Mouse (Mus musculus) spleen, postnatal 36 days (tissue): ENCODE measurements around the gene Gm42878.
"Not testable (repeated sequence)": the region's sequence is repeated elsewhere in the genome, so short reads cannot be mapped to it uniquely, and the experiment has no call there.

Source experiments
- DNase-seq, 2 experiments: peaks; one replicate each; pipeline ENCODE4 v3.0.0; 2022; ENCODE audit warnings: low spot score in 2 of 2, mixed read lengths in 1 of 2

The Gm42878 gene

GRCm38 (mm10) chr5:121564468-121564895 is 19.2 kb upstream of the Gm42878 start:
- DNase-seq: peak; percentile 86 to 89

GRCm38 (mm10) chr5:121562436-121562835 is 17.2 kb upstream of the Gm42878 start:
- DNase-seq: no peak

- no peak for DNase-seq
Observed at GRCm38 (mm10) chr5:121549196-121549595, 3.9 kb upstream of the Gm42878 start.

GRCm38 (mm10) chr5:121547084-121547483 is 1.8 kb upstream of the Gm42878 start:
- peak in 1 of 2 experiments; percentile 13 for DNase-seq

GRCm38 (mm10) chr5:121546530-121546895 is 1.2 kb upstream of the Gm42878 start:
- peak; percentile 21 to 49 for DNase-seq

GRCm38 (mm10) chr5:121545793-121546529 is 679 bp upstream of the Gm42878 start, which contains the start of gene Mapkapk5:
Gene Mapkapk5 (minus strand): TSS chr5:121545905.
- peak; percentile 92 to 95 for DNase-seq

GRCm38 (mm10) chr5:121543370-121543769 is 1.9 kb downstream of the Gm42878 start:
- no peak for DNase-seq

- DNase-seq: no peak
Observed at GRCm38 (mm10) chr5:121541235-121541634, 4.0 kb downstream of the Gm42878 start.

- no peak for DNase-seq
Observed at GRCm38 (mm10) chr5:121540066-121540465, 5.2 kb downstream of the Gm42878 start.

- DNase-seq: no peak
Observed at GRCm38 (mm10) chr5:121537588-121537987, 7.7 kb downstream of the Gm42878 start.

GRCm38 (mm10) chr5:121536921-121537555 is 8.2 kb downstream of the Gm42878 start:
- no peak for DNase-seq

- no peak for DNase-seq
Observed at GRCm38 (mm10) chr5:121535116-121535515, 10.2 kb downstream of the Gm42878 start.

GRCm38 (mm10) chr5:121534521-121534920 is 10.8 kb downstream of the Gm42878 start:
- DNase-seq: no peak

- no peak for DNase-seq
Observed at GRCm38 (mm10) chr5:121526961-121527360, 18.3 kb downstream of the Gm42878 start.

GRCm38 (mm10) chr5:121526526-121526925 is 18.8 kb downstream of the Gm42878 start:
- no peak for DNase-seq

GRCm38 (mm10) chr5:121525774-121526450 is 19.4 kb downstream of the Gm42878 start:
- no peak for DNase-seq

GRCm38 (mm10) chr5:121519758-121520157 is 25.5 kb downstream of the Gm42878 start:
- not testable (repeated sequence) for DNase-seq

- no peak for DNase-seq
Observed at GRCm38 (mm10) chr5:121518983-121519382, 26.3 kb downstream of the Gm42878 start.

- DNase-seq: no peak
Observed at GRCm38 (mm10) chr5:121510009-121510408, 35.3 kb downstream of the Gm42878 start.

- DNase-seq: no peak
Observed at GRCm38 (mm10) chr5:121506846-121507245, 38.4 kb downstream of the Gm42878 start.

GRCm38 (mm10) chr5:121503231-121503630 is 42.1 kb downstream of the Gm42878 start, which contains the start of gene Adam1b:
Gene Adam1b (minus strand): TSS chr5:121503435.
- DNase-seq: no peak

GRCm38 (mm10) chr5:121501424-121501996 is 43.8 kb downstream of the Gm42878 start:
- peak in 1 of 2 experiments; percentile 11 for DNase-seq
